ENCODE assay signal across 21 mouse cellular contexts in the genomic region with DNA sequence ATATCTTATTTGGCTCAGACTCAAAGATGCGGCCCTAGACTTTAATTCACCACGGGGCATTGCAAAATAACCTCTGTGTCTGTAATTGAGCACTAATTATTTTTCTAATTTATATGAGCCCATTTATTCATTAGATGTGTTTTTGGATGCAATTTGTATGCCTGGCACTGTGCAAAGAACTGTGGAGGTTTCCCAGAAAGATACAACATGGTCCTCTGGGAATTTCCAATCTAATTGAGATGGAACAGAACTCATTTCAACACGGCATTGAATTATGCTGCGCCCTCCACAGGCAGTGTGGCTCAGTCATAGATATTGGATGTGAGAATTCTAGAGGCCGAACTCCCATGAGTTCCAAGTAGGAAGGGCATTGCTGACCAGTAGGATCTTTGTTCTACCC.
A peak's percentile ranks its signal among the peaks of the same experiment; 100 is the strongest.
DNase-seq lines count a peak whose midpoint lies in the region; ATAC-seq and TF ChIP-seq lines count a peak whose summit lies in the region.
"Had no signal": no experiment of that assay in that cellular context is flagged by ENCODE, and none has a peak within 500 bp of the region (broad histone marks: within the 10 kb centered on the region; RNA-seq: fewer than 3 reads in every experiment).

No protein-coding gene starts in this region.

- 0 out of 2 replicates have a peak, but pooled peaks cover 3% of the 10 kb centered on the region for H3K4me1 ChIP-seq in midbrain, embryonic 12.5 days
- H3K4me1 ChIP-seq in midbrain, embryonic 10.5 days: peaks cover 8% of the 10 kb centered on the region
- H3K4me1 ChIP-seq in hindbrain, embryonic 14.5 days (replicated peaks; ENCODE audit: control insufficient read depth, insufficient read depth, low read length): no peaks in the 10 kb centered on the region
- H3K4me1 ChIP-seq in midbrain, postnatal 0 days (ENCODE audit: insufficient read depth, low read length): no peaks in the 10 kb centered on the region
- H3K4me1 ChIP-seq: embryonic facial prominence, embryonic 13.5 days; limb, embryonic 12.5 days; liver, embryonic 15.5 days had no signal

- no peak overlapping the region for H3K27ac ChIP-seq in midbrain, embryonic 12.5 days (replicated peaks)
- H3K27ac ChIP-seq in midbrain, embryonic 10.5 days (replicated peaks): no peak overlapping the region
- no peak overlapping the region for H3K27ac ChIP-seq in hindbrain, embryonic 14.5 days
- H3K27ac ChIP-seq in midbrain, postnatal 0 days (ENCODE audit: low read depth, low read length): no peak overlapping the region
- H3K27ac ChIP-seq: embryonic facial prominence, embryonic 13.5 days; left cerebral cortex, adult 2 months; limb, embryonic 12.5 days; liver, embryonic 15.5 days had no signal

- no peak for DNase-seq in midbrain, embryonic 10.5 days (ENCODE audit: low spot score)
- DNase-seq in brain, embryonic 14.5 days (ENCODE audit: low read depth): peak; percentile 38
- peak; percentile 48 for DNase-seq in hindbrain, embryonic 14.5 days (ENCODE audit: low spot score)
- peak; percentile 27 for DNase-seq in midbrain, postnatal 0 days (ENCODE audit: low spot score)
- DNase-seq in urinary bladder, postnatal 10 days (ENCODE audit: low spot score): no peak
- DNase-seq in spleen, postnatal 14 days (ENCODE audit: low spot score in 2 of 2): no peak
- no peak for DNase-seq in layer of hippocampus, postnatal 10 days (ENCODE audit: low spot score in 2 of 2)
- DNase-seq: adrenal gland, postnatal 36 days; gastrocnemius, postnatal 14 days; heart, postnatal 14 days; right cerebral cortex, postnatal 4 days; thymus, adult 2 months; thymus, postnatal 36 days had no signal

- no peak for TF ChIP-seq POLR2A in brain, embryonic 14.5 days (IDR thresholded peaks at IDR 0.05; ENCODE audit: borderline replicate concordance, extremely low read depth, insufficient read depth, insufficient read length, poor library complexity, severe bottlenecking)

- H3K9ac ChIP-seq in midbrain, embryonic 12.5 days (replicated peaks): no peak overlapping the region
- no peak overlapping the region for H3K9ac ChIP-seq in hindbrain, embryonic 14.5 days
- H3K9ac ChIP-seq in midbrain, postnatal 0 days (replicated peaks; ENCODE audit: low read length, poor library complexity, severe bottlenecking): no peak overlapping the region
- H3K9ac ChIP-seq: embryonic facial prominence, embryonic 13.5 days; limb, embryonic 12.5 days; liver, embryonic 15.5 days; lung, embryonic 14.5 days had no signal

- ATAC-seq in midbrain, embryonic 12.5 days (ENCODE audit: low FRiP score, low read depth): 0 out of 2 replicates have a peak, but pooled peaks have one; percentile 16
- peak; percentile 66 for ATAC-seq in hindbrain, embryonic 14.5 days (ENCODE audit: low FRiP score)
- no peak for ATAC-seq in midbrain, postnatal 0 days (ENCODE audit: low FRiP score)
- ATAC-seq: CD4-positive, CD25-positive, alpha-beta regulatory T cell, adult 4 months; intestine, postnatal 0 days had no signal

- 85% methylated on average over 5 of the region's 5 CpGs for WGBS in midbrain, embryonic 12.5 days
- WGBS in midbrain, embryonic 10.5 days: 88% methylated on average over 5 of the region's 5 CpGs
- 58% methylated on average over 5 of the region's 5 CpGs for WGBS in hindbrain, embryonic 14.5 days
- 75% methylated on average over 5 of the region's 5 CpGs for WGBS in midbrain, postnatal 0 days

- H3K9me3 ChIP-seq in midbrain, embryonic 12.5 days: no peaks in the 10 kb centered on the region
- no peaks in the 10 kb centered on the region for H3K9me3 ChIP-seq in midbrain, embryonic 10.5 days (replicated peaks)
- H3K9me3 ChIP-seq in hindbrain, embryonic 14.5 days (ENCODE audit: control insufficient read depth, low read length): no peaks in the 10 kb centered on the region
- H3K9me3 ChIP-seq in midbrain, postnatal 0 days (ENCODE audit: low read length): no peaks in the 10 kb centered on the region
- H3K9me3 ChIP-seq: embryonic facial prominence, embryonic 13.5 days; limb, embryonic 12.5 days; liver, embryonic 15.5 days had no signal

- no peak overlapping the region for H3K4me3 ChIP-seq in midbrain, embryonic 12.5 days
- H3K4me3 ChIP-seq in midbrain, embryonic 10.5 days: no peak overlapping the region
- H3K4me3 ChIP-seq in hindbrain, embryonic 14.5 days (replicated peaks; ENCODE audit: low read length): no peak overlapping the region
- H3K4me3 ChIP-seq in midbrain, postnatal 0 days (ENCODE audit: low read depth, low read length): no peak overlapping the region
- H3K4me3 ChIP-seq: embryonic facial prominence, embryonic 13.5 days; left cerebral cortex, adult 2 months; limb, embryonic 12.5 days; liver, embryonic 15.5 days had no signal

- H3K4me2 ChIP-seq in midbrain, embryonic 12.5 days (replicated peaks): no peak overlapping the region
- no peak overlapping the region for H3K4me2 ChIP-seq in hindbrain, embryonic 14.5 days (replicated peaks)
- no peak overlapping the region for H3K4me2 ChIP-seq in midbrain, postnatal 0 days (ENCODE audit: low read depth, low read length, poor library complexity, severe bottlenecking)
- H3K4me2 ChIP-seq: embryonic facial prominence, embryonic 13.5 days; limb, embryonic 12.5 days; liver, embryonic 15.5 days; lung, embryonic 14.5 days had no signal

- H3K36me3 ChIP-seq in midbrain, embryonic 12.5 days: no peaks in the 10 kb centered on the region
- no peaks in the 10 kb centered on the region for H3K36me3 ChIP-seq in midbrain, embryonic 10.5 days
- H3K36me3 ChIP-seq in hindbrain, embryonic 14.5 days (replicated peaks; ENCODE audit: control insufficient read depth, insufficient read depth): peaks cover 29% of the 10 kb centered on the region
- peaks cover 17% of the 10 kb centered on the region for H3K36me3 ChIP-seq in midbrain, postnatal 0 days (ENCODE audit: insufficient read depth, low read length)
- H3K36me3 ChIP-seq: embryonic facial prominence, embryonic 13.5 days; limb, embryonic 12.5 days; liver, embryonic 15.5 days had no signal

- no peaks in the 10 kb centered on the region for H3K27me3 ChIP-seq in midbrain, embryonic 12.5 days
- no peaks in the 10 kb centered on the region for H3K27me3 ChIP-seq in midbrain, embryonic 10.5 days (ENCODE audit: low read depth, poor library complexity, severe bottlenecking)
- no peaks in the 10 kb centered on the region for H3K27me3 ChIP-seq in hindbrain, embryonic 14.5 days (ENCODE audit: control insufficient read depth, insufficient read depth, low read length)
- no peaks in the 10 kb centered on the region for H3K27me3 ChIP-seq in midbrain, postnatal 0 days (ENCODE audit: insufficient read depth, low read length)
- H3K27me3 ChIP-seq: embryonic facial prominence, embryonic 13.5 days; liver, embryonic 15.5 days had no signal

- no peak for TF ChIP-seq CTCF in brain, embryonic 14.5 days (IDR thresholded peaks at IDR 0.05; ENCODE audit: borderline replicate concordance, extremely low read depth, insufficient read depth, insufficient read length)
- TF ChIP-seq CTCF in midbrain, postnatal 0 days (IDR thresholded peaks at IDR 0.05): no peak

Comparison
In these comparisons a context has a peak if more than half of its experiments do, and no peak if none do; other contexts are left out.
1. DNase-seq: peak in brain, embryonic 14.5 days (single experiment), hindbrain, embryonic 14.5 days (single experiment) and midbrain, postnatal 0 days (single experiment); none in midbrain, embryonic 10.5 days (single experiment), urinary bladder, postnatal 10 days (single experiment), spleen, postnatal 14 days (0 of 2) and layer of hippocampus, postnatal 10 days (0 of 2).